Mouse (Mus musculus): ENCODE data around the gene Ssr2. TPM values are rescaled to one million over a fixed set of nuclear protein-coding genes. Genes with fewer than 3 reads are reported as not detected.

The Ssr2 gene
- total RNA-seq, 2 experiments from 2014 or later = 80.7 to 93.3 TPM

GRCm38 (mm10) chr3:88633056-88633455 is 57.4 kb downstream of the Ssr2 start:
- intact Hi-C loops (cut with DNase I) = loop anchor here (2.0 kb wide), 1 partner anchor 26 kb away; no protein-coding TSS in a partner anchor
- DNase-seq (ENCODE audit: low spot score) = no peak

GRCm38 (mm10) chr3:88635506-88636275 is 60.0 kb downstream of the Ssr2 start:
- intact Hi-C loops (cut with DNase I) = no loop called here
- DNase-seq (ENCODE audit: low spot score) = no peak

GRCm38 (mm10) chr3:88636555-88636986 is 60.9 kb downstream of the Ssr2 start:
- intact Hi-C loops (cut with DNase I) = no loop called here
- DNase-seq (ENCODE audit: low spot score) = no peak

GRCm38 (mm10) chr3:88637134-88637533 is 61.5 kb downstream of the Ssr2 start:
- intact Hi-C loops (cut with DNase I) = no loop called here
- DNase-seq (ENCODE audit: low spot score) = no peak

Small RNA genes lying within 50 kb of the gene (microRNA-seq; reads per million reads assigned to microRNA genes)
- gene Mir1905 = not detected

Other genes with a start within 250 kb of the Ssr2 start
- gene Tmem79, start 239.7 kb upstream of the Ssr2 start, total RNA-seq (2021) = 1 to 10 TPM; 1.8 to 2.2 TPM
- 10 to 100 TPM; 42.9 to 45.5 TPM for gene Smg5, start 239.6 kb upstream of the Ssr2 start, total RNA-seq (2021)
- under 1 TPM; 0.39 to 0.42 TPM for gene Paqr6, start 211.3 kb upstream of the Ssr2 start, total RNA-seq (2021)
- gene Bglap3, start 203.1 kb upstream of the Ssr2 start, total RNA-seq (2021) = not detected
- not detected for gene Bglap2, start 197.2 kb upstream of the Ssr2 start, total RNA-seq (2021)
- not detected for gene Bglap, start 191.4 kb upstream of the Ssr2 start, total RNA-seq (2021)
- gene Pmf1, start 165.5 kb upstream of the Ssr2 start, total RNA-seq (2021) = 10 to 100 TPM; 19.1 to 20.5 TPM
- 10 to 100 TPM; 11.2 to 13.2 TPM for gene Slc25a44, start 150.7 kb upstream of the Ssr2 start, total RNA-seq (2021)
- 1 to 10 TPM; 1.9 to 3.7 TPM for gene Sema4a, start 114.7 kb upstream of the Ssr2 start, total RNA-seq (2021)
- 100 to 1,000 TPM; 121 to 132 TPM for gene Lmna, start 65.9 kb upstream of the Ssr2 start, total RNA-seq (2021)
- gene Mex3a, start 43.5 kb upstream of the Ssr2 start, total RNA-seq (2021) = under 1 TPM; 0.39 to 0.61 TPM
- gene Rab25, start 27.6 kb upstream of the Ssr2 start, total RNA-seq (2021) = not detected
- 10 to 100 TPM; 84.2 to 92.5 TPM for gene Lamtor2, start 22.8 kb upstream of the Ssr2 start, total RNA-seq (2021)
- 10 to 100 TPM; 67.4 to 71.2 TPM for gene Ubqln4, start 22.1 kb upstream of the Ssr2 start, total RNA-seq (2021)
- 10 to 100 TPM; 42.6 to 51.8 TPM for gene Arhgef2, start 30.1 kb downstream of the Ssr2 start, total RNA-seq (2021)
- not detected for gene Rxfp4, start 77.3 kb downstream of the Ssr2 start, total RNA-seq (2021)
- 10 to 100 TPM; 27.1 to 28.8 TPM for gene Khdc4, start 109.9 kb downstream of the Ssr2 start, total RNA-seq (2021)
- 10 to 100 TPM; 71.7 to 76.2 TPM for gene Rit1, start 141.0 kb downstream of the Ssr2 start, total RNA-seq (2021)
- 1 to 10 TPM; 3.8 to 7.3 TPM for gene Syt11, start 199.3 kb downstream of the Ssr2 start, total RNA-seq (2021)

Data from heart, postnatal 25 days (tissue).